Comparison of ENCODE assay signal across 9 mouse cellular contexts in genomic region chr8:57503641-57504040, GRCm38 (mm10). TPM values are rescaled to one million over a fixed set of nuclear protein-coding genes. Genes with fewer than 3 reads are reported as not detected.
DNase-seq lines count a peak whose midpoint lies in the region; ATAC-seq and TF ChIP-seq lines count a peak whose summit lies in the region.
"Had no signal": no experiment of that assay in that cellular context is flagged by ENCODE, and none has a peak within 500 bp of the region (broad histone marks: within the 10 kb centered on the region; RNA-seq: fewer than 3 reads in every experiment).

No protein-coding gene starts in this region.

- peak; percentile 70 for DNase-seq in midbrain, embryonic 14.5 days
- peak; percentile 74 for DNase-seq in brain, embryonic 14.5 days (ENCODE audit: low read depth)
- DNase-seq in kidney, postnatal 10 days: peak; percentile 81
- DNase-seq in lung, adult 18-20 months: peak; percentile 50 to 51
- peak; percentile 71 for DNase-seq in right cerebral cortex, postnatal 14 days
- DNase-seq in urinary bladder, postnatal 14 days (ENCODE audit: low spot score): peak; percentile 67

- H3K9ac ChIP-seq in midbrain, embryonic 14.5 days (replicated peaks; ENCODE audit: low read length): no peak overlapping the region
- no peak overlapping the region for H3K9ac ChIP-seq in midbrain, embryonic 15.5 days
- H3K9ac ChIP-seq in forebrain, embryonic 12.5 days: no peak overlapping the region

- 56% methylated on average over 5 of the region's 5 CpGs for WGBS in midbrain, embryonic 14.5 days
- WGBS in midbrain, embryonic 15.5 days: 58% methylated on average over 5 of the region's 5 CpGs
- WGBS in forebrain, embryonic 12.5 days: 55% methylated on average over 5 of the region's 5 CpGs

- H3K4me3 ChIP-seq in midbrain, embryonic 14.5 days (replicated peaks; ENCODE audit: low read depth, low read length): no peak overlapping the region
- H3K4me3 ChIP-seq in midbrain, embryonic 15.5 days: no peak overlapping the region
- H3K4me3 ChIP-seq in forebrain, embryonic 12.5 days (replicated peaks): no peak overlapping the region
- H3K4me3 ChIP-seq: erythroblast, embryonic 14.5 days had no signal

- no peak overlapping the region for H3K4me2 ChIP-seq in midbrain, embryonic 14.5 days (ENCODE audit: low read length)
- no peak overlapping the region for H3K4me2 ChIP-seq in midbrain, embryonic 15.5 days
- H3K4me2 ChIP-seq in forebrain, embryonic 12.5 days: no peak overlapping the region

- H3K27ac ChIP-seq in midbrain, embryonic 14.5 days (replicated peaks; ENCODE audit: low read depth, low read length): no peak overlapping the region
- no peak overlapping the region for H3K27ac ChIP-seq in midbrain, embryonic 15.5 days
- H3K27ac ChIP-seq in forebrain, embryonic 12.5 days: no peak overlapping the region

- H3K27me3 ChIP-seq in midbrain, embryonic 14.5 days (ENCODE audit: control insufficient read depth, insufficient read depth, low read length): no peaks in the 10 kb centered on the region
- H3K27me3 ChIP-seq in midbrain, embryonic 15.5 days (replicated peaks): no peaks in the 10 kb centered on the region
- no peaks in the 10 kb centered on the region for H3K27me3 ChIP-seq in forebrain, embryonic 12.5 days

- no peak for TF ChIP-seq POLR2A in brain, embryonic 14.5 days (IDR thresholded peaks at IDR 0.05; ENCODE audit: borderline replicate concordance, extremely low read depth, insufficient read depth, insufficient read length, poor library complexity, severe bottlenecking)

- no peaks in the 10 kb centered on the region for H3K36me3 ChIP-seq in midbrain, embryonic 14.5 days (ENCODE audit: control insufficient read depth, insufficient read depth, low read length)
- H3K36me3 ChIP-seq in midbrain, embryonic 15.5 days (replicated peaks): no peaks in the 10 kb centered on the region
- no peaks in the 10 kb centered on the region; the same call in 1 of the 2 replicates for H3K36me3 ChIP-seq in forebrain, embryonic 12.5 days (replicated peaks)

- TF ChIP-seq CTCF in brain, embryonic 14.5 days (IDR thresholded peaks at IDR 0.05; ENCODE audit: borderline replicate concordance, extremely low read depth, insufficient read depth, insufficient read length): peak; percentile 68; the same call in 1 of the 2 replicates

- 0 out of 2 replicates have a peak, but pooled peaks have one; percentile 8 for ATAC-seq in midbrain, embryonic 14.5 days (ENCODE audit: low FRiP score, low TSS enrichment)
- ATAC-seq in midbrain, embryonic 15.5 days (replicated peaks): no peak
- peak; percentile 48; the same call in 1 of the 2 replicates for ATAC-seq in forebrain, embryonic 12.5 days (ENCODE audit: low FRiP score)

- no peaks in the 10 kb centered on the region for H3K4me1 ChIP-seq in midbrain, embryonic 14.5 days (ENCODE audit: control insufficient read depth, insufficient read depth, low read length)
- H3K4me1 ChIP-seq in midbrain, embryonic 15.5 days: 0 out of 2 replicates have a peak, but pooled peaks cover under 1% of the 10 kb centered on the region
- peaks cover 9% of the 10 kb centered on the region; the same call in 1 of the 2 replicates for H3K4me1 ChIP-seq in forebrain, embryonic 12.5 days

- no peaks in the 10 kb centered on the region for H3K9me3 ChIP-seq in midbrain, embryonic 14.5 days (ENCODE audit: control insufficient read depth, low read length)
- H3K9me3 ChIP-seq in midbrain, embryonic 15.5 days: no peaks in the 10 kb centered on the region
- H3K9me3 ChIP-seq in forebrain, embryonic 12.5 days: no peaks in the 10 kb centered on the region

RNA-seq across cellular contexts. Expression of gene Hmgb2, which starts 8.1 kb away (rescaled TPM):
- polyA plus RNA-seq in midbrain, embryonic 14.5 days (2014; fragmentation: Nextera tagmentation; extraction: Ambion mirVana): 61.6 and 103 TPM in 2 replicates
- 46.1 and 61.2 TPM in 2 replicates for polyA plus RNA-seq in midbrain, embryonic 15.5 days (2015; fragmentation: Nextera tagmentation; extraction: Ambion mirVana)
- polyA plus RNA-seq in brain, embryonic 14.5 days (2012; rRNA removed): 70.5 and 87.7 TPM in 2 replicates
- polyA plus RNA-seq in forebrain, embryonic 12.5 days (2016; fragmentation: Nextera tagmentation; extraction: Ambion mirVana): 740 and 788 TPM in 2 replicates

RNA-seq across cellular contexts. Expression of gene Sap30, which starts 16.0 kb away (rescaled TPM):
- polyA plus RNA-seq in midbrain, embryonic 14.5 days (2014; fragmentation: Nextera tagmentation; extraction: Ambion mirVana): 41.6 and 52.2 TPM in 2 replicates
- 32.6 and 33.4 TPM in 2 replicates for polyA plus RNA-seq in midbrain, embryonic 15.5 days (2015; fragmentation: Nextera tagmentation; extraction: Ambion mirVana)
- 39.6 and 61.3 TPM in 2 replicates for polyA plus RNA-seq in brain, embryonic 14.5 days (2012; rRNA removed)
- 128 and 131 TPM in 2 replicates for polyA plus RNA-seq in forebrain, embryonic 12.5 days (2016; fragmentation: Nextera tagmentation; extraction: Ambion mirVana)

RNA-seq across cellular contexts. Expression of gene Scrg1, which starts 47.9 kb away (rescaled TPM):
- 4.3 and 9.6 TPM in 2 replicates for polyA plus RNA-seq in midbrain, embryonic 14.5 days (2014; fragmentation: Nextera tagmentation; extraction: Ambion mirVana)
- 8.1 and 8.5 TPM in 2 replicates for polyA plus RNA-seq in midbrain, embryonic 15.5 days (2015; fragmentation: Nextera tagmentation; extraction: Ambion mirVana)
- polyA plus RNA-seq in brain, embryonic 14.5 days (2012; rRNA removed): 5.3 and 5.7 TPM in 2 replicates
- 0.81 and 1.4 TPM in 2 replicates for polyA plus RNA-seq in forebrain, embryonic 12.5 days (2016; fragmentation: Nextera tagmentation; extraction: Ambion mirVana)
- polyA plus RNA-seq: erythroblast, embryonic 14.5 days had no signal
